Mouse (Mus musculus) C2C12 (cell line): ENCODE data around the gene Tmem38b.

Experiments
- CTCF ChIP-seq: IDR thresholded peaks from one replicate; pipeline ENCODE4 v1.5.1; 2011; ENCODE audit not compliant: control insufficient read depth, insufficient read depth, insufficient read length
- MAX ChIP-seq: IDR thresholded peaks from one replicate; pipeline ENCODE4 v1.6.1; 2011; ENCODE audit warnings: mild to moderate bottlenecking, control low read depth
- MYOG ChIP-seq: IDR thresholded peaks from one replicate; pipeline ENCODE4 v1.6.1; 2011; ENCODE audit not compliant: control insufficient read depth, insufficient read length; ENCODE audit errors: extremely low read depth
- USF1 ChIP-seq: IDR thresholded peaks from one replicate; pipeline ENCODE4 v1.6.1; 2011; ENCODE audit warnings: low read depth, mild to moderate bottlenecking, control low read depth, moderate library complexity

GRCm38 (mm10) chr4:53846326-53846725, 20.5 kb downstream of the Tmem38b start:
- TF ChIP-seq USF1 (no peak), CTCF (no peak), MAX (no peak), MYOG (no peak)
